Mouse (Mus musculus): Measurements from ENCODE around the gene Tox2. TPM values are rescaled to one million over a fixed set of nuclear protein-coding genes. Genes with fewer than 3 reads are reported as not detected.

Gene Tox2
- polyA plus RNA-seq, 1 experiment, result 4.5 TPM

- Histone ChIP-seq H3K4me1 (no peaks in the 10 kb centered on the region), H3K27me3 (replicated peaks) (peaks cover 61% of the 10 kb centered on the region), H3K36me3 (replicated peaks; ENCODE audit: low read length) (no peaks in the 10 kb centered on the region), H3K9me3 (no peaks in the 10 kb centered on the region), H3K4me3 (replicated peaks) (no peak overlapping the region)
- TF ChIP-seq FLI1 (IDR thresholded peaks at IDR 0.05; ENCODE audit: low read length), result no peak
- no peak for TF ChIP-seq GATA1 (IDR thresholded peaks at IDR 0.05; ENCODE audit: borderline replicate concordance, low read length)
Observed at GRCm38 (mm10) chr2:163187552-163187951, 15.4 kb upstream of the Tox2 start.

GRCm38 (mm10) chr2:163189596-163189995 lies 13.3 kb upstream of the Tox2 start:
- Histone ChIP-seq H3K4me1 (no peaks in the 10 kb centered on the region), H3K4me3 (replicated peaks) (no peak overlapping the region), H3K9me3 (no peaks in the 10 kb centered on the region), H3K27me3 (replicated peaks) (peaks cover 75% of the 10 kb centered on the region), H3K36me3 (replicated peaks; ENCODE audit: low read length) (no peaks in the 10 kb centered on the region)
- TF ChIP-seq FLI1 (IDR thresholded peaks at IDR 0.05; ENCODE audit: low read length) (no peak), GATA1 (IDR thresholded peaks at IDR 0.05; ENCODE audit: borderline replicate concordance, low read length) (no peak)

- no peak for TF ChIP-seq FLI1 (IDR thresholded peaks at IDR 0.05; ENCODE audit: low read length)
- TF ChIP-seq GATA1 (IDR thresholded peaks at IDR 0.05; ENCODE audit: borderline replicate concordance, low read length), result no peak
- H3K4me3 ChIP-seq (replicated peaks), result no peak overlapping the region
- peaks cover 75% of the 10 kb centered on the region for H3K27me3 ChIP-seq (replicated peaks)
- H3K9me3 ChIP-seq, result no peaks in the 10 kb centered on the region
- no peaks in the 10 kb centered on the region for H3K36me3 ChIP-seq (replicated peaks; ENCODE audit: low read length)
- no peaks in the 10 kb centered on the region for H3K4me1 ChIP-seq
Observed at GRCm38 (mm10) chr2:163190004-163190441, 12.9 kb upstream of the Tox2 start.

- Histone ChIP-seq H3K4me3 (replicated peaks) (no peak overlapping the region), H3K4me1 (no peaks in the 10 kb centered on the region), H3K36me3 (replicated peaks; ENCODE audit: low read length) (no peaks in the 10 kb centered on the region), H3K27me3 (replicated peaks) (peaks cover 82% of the 10 kb centered on the region), H3K9me3 (no peaks in the 10 kb centered on the region)
- TF ChIP-seq FLI1 (IDR thresholded peaks at IDR 0.05; ENCODE audit: low read length) (no peak), GATA1 (IDR thresholded peaks at IDR 0.05; ENCODE audit: borderline replicate concordance, low read length) (no peak)
Observed at GRCm38 (mm10) chr2:163192485-163192884, 10.4 kb upstream of the Tox2 start.

GRCm38 (mm10) chr2:163194015-163194414 lies 8.9 kb upstream of the Tox2 start:
- no peak for TF ChIP-seq FLI1 (IDR thresholded peaks at IDR 0.05; ENCODE audit: low read length)
- TF ChIP-seq GATA1 (IDR thresholded peaks at IDR 0.05; ENCODE audit: borderline replicate concordance, low read length), result no peak
- Histone ChIP-seq H3K4me1 (no peaks in the 10 kb centered on the region), H3K4me3 (replicated peaks) (no peak overlapping the region), H3K36me3 (replicated peaks; ENCODE audit: low read length) (no peaks in the 10 kb centered on the region), H3K27me3 (replicated peaks) (peaks cover 85% of the 10 kb centered on the region), H3K9me3 (peaks cover 1% of the 10 kb centered on the region; the same call in 1 of the 2 replicates)

- Histone ChIP-seq H3K36me3 (replicated peaks; ENCODE audit: low read length) (no peaks in the 10 kb centered on the region), H3K9me3 (peaks cover 3% of the 10 kb centered on the region; the same call in 1 of the 2 replicates), H3K4me3 (replicated peaks) (no peak overlapping the region), H3K4me1 (no peaks in the 10 kb centered on the region), H3K27me3 (replicated peaks) (peaks cover 85% of the 10 kb centered on the region)
- TF ChIP-seq FLI1 (IDR thresholded peaks at IDR 0.05; ENCODE audit: low read length) (no peak), GATA1 (IDR thresholded peaks at IDR 0.05; ENCODE audit: borderline replicate concordance, low read length) (no peak)
Observed at GRCm38 (mm10) chr2:163194543-163194942, 8.4 kb upstream of the Tox2 start.

- Histone ChIP-seq H3K36me3 (replicated peaks; ENCODE audit: low read length) (no peaks in the 10 kb centered on the region), H3K4me3 (replicated peaks) (no peak overlapping the region), H3K9me3 (peaks cover 9% of the 10 kb centered on the region), H3K27me3 (replicated peaks) (peaks cover 86% of the 10 kb centered on the region), H3K4me1 (no peaks in the 10 kb centered on the region; the same call in 1 of the 2 replicates)
- TF ChIP-seq GATA1 (IDR thresholded peaks at IDR 0.05; ENCODE audit: borderline replicate concordance, low read length) (no peak), FLI1 (IDR thresholded peaks at IDR 0.05; ENCODE audit: low read length) (no peak)
Observed at GRCm38 (mm10) chr2:163195106-163195833, 7.7 kb upstream of the Tox2 start.

- H3K4me1 ChIP-seq, result no peaks in the 10 kb centered on the region; the same call in 1 of the 2 replicates
- no peaks in the 10 kb centered on the region for H3K36me3 ChIP-seq (replicated peaks; ENCODE audit: low read length)
- TF ChIP-seq GATA1 (IDR thresholded peaks at IDR 0.05; ENCODE audit: borderline replicate concordance, low read length), result no peak
- no peak for TF ChIP-seq FLI1 (IDR thresholded peaks at IDR 0.05; ENCODE audit: low read length)
- H3K27me3 ChIP-seq (replicated peaks), result peaks cover 85% of the 10 kb centered on the region
- no peak overlapping the region for H3K4me3 ChIP-seq (replicated peaks)
- H3K9me3 ChIP-seq, result peaks cover 14% of the 10 kb centered on the region
Observed at GRCm38 (mm10) chr2:163195834-163196145, 7.1 kb upstream of the Tox2 start.

GRCm38 (mm10) chr2:163201897-163202296 lies 1.0 kb upstream of the Tox2 start:
- peak overlapping the region; percentile 90 for H3K4me3 ChIP-seq (replicated peaks)
- no peaks in the 10 kb centered on the region for H3K36me3 ChIP-seq (replicated peaks; ENCODE audit: low read length)
- peaks cover 40% of the 10 kb centered on the region for H3K9me3 ChIP-seq
- peaks cover 96% of the 10 kb centered on the region for H3K27me3 ChIP-seq (replicated peaks)
- H3K4me1 ChIP-seq, result peaks cover 27% of the 10 kb centered on the region
- TF ChIP-seq GATA1 (IDR thresholded peaks at IDR 0.05; ENCODE audit: borderline replicate concordance, low read length) (no peak), FLI1 (IDR thresholded peaks at IDR 0.05; ENCODE audit: low read length) (no peak)

- peaks cover 27% of the 10 kb centered on the region for H3K4me1 ChIP-seq
- H3K36me3 ChIP-seq (replicated peaks; ENCODE audit: low read length), result no peaks in the 10 kb centered on the region
- no peak for TF ChIP-seq FLI1 (IDR thresholded peaks at IDR 0.05; ENCODE audit: low read length)
- TF ChIP-seq GATA1 (IDR thresholded peaks at IDR 0.05; ENCODE audit: borderline replicate concordance, low read length), result no peak
- peak overlapping the region; percentile 90 for H3K4me3 ChIP-seq (replicated peaks)
- H3K27me3 ChIP-seq (replicated peaks), result peaks cover 95% of the 10 kb centered on the region
- peaks cover 45% of the 10 kb centered on the region for H3K9me3 ChIP-seq
Observed at GRCm38 (mm10) chr2:163202553-163202883, 407 bp upstream of the Tox2 start.

Measured in megakaryocyte, embryonic 14.5 days (primary cell).